Mouse (Mus musculus) MEL (cell line): ENCODE measurements around the gene Acrbp. TPM values are rescaled to one million over a fixed set of nuclear protein-coding genes. Genes with fewer than 3 reads are reported as not detected.

Experiments
- DNase-seq: peaks from one replicate; pipeline ENCODE4 v3.0.0; 2011; ENCODE audit warnings: low read depth, low spot score
- H3K27ac ChIP-seq: 2 replicates; pipeline ENCODE4 v1.5.1; 2012; ENCODE audit warnings: low read depth, mild to moderate bottlenecking, control low read depth, low read length, moderate library complexity; ENCODE audit not compliant: control insufficient read depth
- H3K27me3 ChIP-seq, 2 experiments: fragments of 150-350 bp in 1 of 2; sonication (generic) in 1 of 2; 2 replicates each; pipeline ENCODE4 v1.6.1; 2012; ENCODE audit warnings: low read length in 2 of 2, mild to moderate bottlenecking in 2 of 2, improper control_type of control experiment in 1 of 2, moderate library complexity in 1 of 2; ENCODE audit not compliant: insufficient read depth in 2 of 2, control insufficient read depth in 1 of 2
- H3K36me3 ChIP-seq, 2 experiments: 2 replicates each; pipeline ENCODE4 v1.6.1; 2012 to 2014; ENCODE audit warnings: low read length in 2 of 2, improper control_type of control experiment in 1 of 2, inconsistent platforms in 1 of 2, mild to moderate bottlenecking in 1 of 2; ENCODE audit not compliant: insufficient read depth in 2 of 2, control insufficient read depth in 1 of 2
- H3K4me1 ChIP-seq, 2 experiments: fragments of 150-350 bp in 1 of 2; sonication (generic) in 1 of 2; 2 replicates each; pipeline ENCODE4 v1.6.1; 2012; ENCODE audit warnings: low read length in 2 of 2, improper control_type of control experiment in 1 of 2, mild to moderate bottlenecking in 1 of 2; ENCODE audit not compliant: insufficient read depth in 2 of 2, control insufficient read depth in 1 of 2
- H3K4me3 ChIP-seq, 2 experiments: fragments of 150-350 bp in 1 of 2; sonication (generic) in 1 of 2; 2 replicates each; pipeline ENCODE4 v1.5.1; 2012; ENCODE audit warnings: low read depth in 2 of 2, low read length in 2 of 2, mild to moderate bottlenecking in 2 of 2, moderate library complexity in 2 of 2, control low read depth in 1 of 2, improper control_type of control experiment in 1 of 2; ENCODE audit not compliant: control insufficient read depth in 1 of 2, insufficient read depth in 1 of 2
- H3K79me2 ChIP-seq: 2 replicates; pipeline ENCODE4 v1.6.1; 2012; ENCODE audit warnings: mild to moderate bottlenecking, low read length, moderate library complexity; ENCODE audit not compliant: control insufficient read depth, poor library complexity, insufficient read depth
- H3K9ac ChIP-seq: 2 replicates; pipeline ENCODE4 v1.6.1; 2012; ENCODE audit warnings: low read depth, mild to moderate bottlenecking, control low read depth, low read length, moderate library complexity; ENCODE audit not compliant: control insufficient read depth, poor library complexity, severe bottlenecking
- H3K9me3 ChIP-seq: fragments of 150-350 bp; sonication (generic); replicated peaks from 2 replicates; pipeline ENCODE4 v1.6.1; 2012; ENCODE audit warnings: mild to moderate bottlenecking, low read length, improper control_type of control experiment, moderate library complexity; ENCODE audit not compliant: insufficient read depth
- CTCF ChIP-seq, 3 experiments: IDR thresholded peaks in 2 of 3; conservative IDR thresholded peaks in 1 of 3; 2 replicates each; pipeline ENCODE4 v1.5.1; 2011 to 2012; ENCODE audit warnings: low read length in 3 of 3, low read depth in 2 of 3, mild to moderate bottlenecking in 2 of 3, improper control_type of control experiment in 1 of 3, inconsistent platforms in 1 of 3, mixed read lengths in 1 of 3, moderate library complexity in 1 of 3; ENCODE audit not compliant: control insufficient read depth in 1 of 3, insufficient read depth in 1 of 3, poor library complexity in 1 of 3, severe bottlenecking in 1 of 3
- E2F4 ChIP-seq: IDR thresholded peaks from 2 replicates; pipeline ENCODE4 v1.6.1; 2011; ENCODE audit warnings: low read depth, low read length, improper control_type of control experiment, borderline replicate concordance
- ELF1 ChIP-seq: IDR thresholded peaks from 2 replicates; pipeline ENCODE4 v1.6.1; 2014; ENCODE audit warnings: low read depth, mild to moderate bottlenecking, inconsistent platforms, low read length, improper control_type of control experiment, moderate library complexity
- ETS1 ChIP-seq: IDR thresholded peaks from 2 replicates; pipeline ENCODE4 v1.6.1; 2012; ENCODE audit warnings: low read depth, mild to moderate bottlenecking, inconsistent platforms, low read length, improper control_type of control experiment, moderate library complexity
- GATA1 ChIP-seq: IDR thresholded peaks from 2 replicates; pipeline ENCODE4 v1.6.1; 2011; ENCODE audit warnings: low read depth, low read length, improper control_type of control experiment
- HCFC1 ChIP-seq: IDR thresholded peaks from 2 replicates; pipeline ENCODE4 v1.6.1; 2012; ENCODE audit warnings: low read depth, mild to moderate bottlenecking, inconsistent platforms, low read length, improper control_type of control experiment, moderate library complexity
- JUND ChIP-seq: IDR thresholded peaks from 2 replicates; pipeline ENCODE4 v1.6.1; 2011; ENCODE audit warnings: low read depth, mild to moderate bottlenecking, improper control_type of control experiment, low read length
- KAT2A ChIP-seq: conservative IDR thresholded peaks from 2 replicates; pipeline ENCODE4 v1.6.1; 2012; ENCODE audit warnings: low read depth, low read length, improper control_type of control experiment, inconsistent platforms
- MAX ChIP-seq: IDR thresholded peaks from 2 replicates; pipeline ENCODE4 v1.6.1; 2011; ENCODE audit warnings: low read length, improper control_type of control experiment
- MYC ChIP-seq: IDR thresholded peaks from 2 replicates; pipeline ENCODE4 v1.6.1; 2011; ENCODE audit warnings: low read depth, mild to moderate bottlenecking, low read length, improper control_type of control experiment, moderate library complexity
- NRF1 ChIP-seq: IDR thresholded peaks from 2 replicates; pipeline ENCODE4 v1.6.1; 2014; ENCODE audit warnings: low read depth, mild to moderate bottlenecking, inconsistent platforms, low read length, improper control_type of control experiment, moderate library complexity; ENCODE audit not compliant: poor library complexity, insufficient read depth, severe bottlenecking
- POLR2A ChIP-seq, 2 experiments: IDR thresholded peaks; 2 replicates each; pipeline ENCODE4 v1.6.1; 2011 to 2012; ENCODE audit warnings: low read length in 2 of 2, mild to moderate bottlenecking in 2 of 2, control low read depth in 1 of 2, improper control_type of control experiment in 1 of 2, low read depth in 1 of 2, moderate library complexity in 1 of 2; ENCODE audit not compliant: control insufficient read depth in 1 of 2, insufficient read depth in 1 of 2, poor library complexity in 1 of 2
- POLR2AphosphoS2 ChIP-seq: IDR thresholded peaks from 2 replicates; pipeline ENCODE4 v1.6.1; 2011; ENCODE audit warnings: low read length, improper control_type of control experiment
- POLR2AphosphoS5 ChIP-seq: IDR thresholded peaks from 2 replicates; pipeline ENCODE4 v1.6.1; 2012; ENCODE audit warnings: low read depth, borderline replicate concordance, mild to moderate bottlenecking, inconsistent platforms, low read length, moderate library complexity, mixed read lengths
- SIN3A ChIP-seq: IDR thresholded peaks from 2 replicates; pipeline ENCODE4 v1.6.1; 2012; ENCODE audit warnings: low read length, improper control_type of control experiment, inconsistent platforms
- SMC3 ChIP-seq: IDR thresholded peaks from 2 replicates; pipeline ENCODE4 v1.6.1; 2011; ENCODE audit warnings: low read depth, low read length, improper control_type of control experiment
- TBP ChIP-seq: IDR thresholded peaks from 2 replicates; pipeline ENCODE4 v1.8.0; 2011; ENCODE audit warnings: low read depth, low read length, improper control_type of control experiment
- TCF12 ChIP-seq: IDR thresholded peaks from 2 replicates; pipeline ENCODE4 v1.6.1; 2014; ENCODE audit warnings: low read depth, mild to moderate bottlenecking, inconsistent platforms, low read length, improper control_type of control experiment, moderate library complexity
- USF2 ChIP-seq, 2 experiments: IDR thresholded peaks; 2 replicates each; pipeline ENCODE4 v1.6.1; 2011 to 2012; ENCODE audit warnings: improper control_type of control experiment in 2 of 2, low read length in 2 of 2, borderline replicate concordance in 1 of 2, inconsistent platforms in 1 of 2, low read depth in 1 of 2, mild to moderate bottlenecking in 1 of 2; ENCODE audit not compliant: insufficient read depth in 1 of 2
- ZKSCAN1 ChIP-seq: IDR thresholded peaks from 2 replicates; pipeline ENCODE4 v1.6.1; 2012; ENCODE audit warnings: low read depth, mild to moderate bottlenecking, inconsistent platforms, low read length, improper control_type of control experiment, moderate library complexity
- ZMIZ1 ChIP-seq: IDR thresholded peaks from 2 replicates; pipeline ENCODE4 v1.6.1; 2012; ENCODE audit warnings: low read depth, mild to moderate bottlenecking, inconsistent platforms, low read length, improper control_type of control experiment, moderate library complexity
- ZNF384 ChIP-seq: IDR thresholded peaks from 2 replicates; pipeline ENCODE4 v1.6.1; 2012; ENCODE audit warnings: low read depth, mild to moderate bottlenecking, inconsistent platforms, low read length, improper control_type of control experiment
- polyA plus RNA-seq, 2 experiments: library from polyadenylated mRNA; stranded (reverse) in 1 of 2; unstranded in 1 of 2; fragments of >175 nt in 1 of 2; fragments of >200 nt in 1 of 2; gene quantifications; 2 replicates each; pipeline versions ENCODE4 v1.2.1 to v1.2.4; 2012; ENCODE audit warnings: low replicate concordance in 2 of 2, low read depth in 1 of 2; ENCODE audit not compliant: insufficient read length in 2 of 2, insufficient read depth in 1 of 2, missing spikeins in 1 of 2
- total RNA-seq: library from RNA; depleted of rRNA; stranded (reverse); fragments of 300-350 nt; gene quantifications from 2 replicates; pipeline ENCODE4 v1.2.3, GENCODE M21; 2012

The Acrbp gene
- total and polyA plus RNA-seq, 3 experiments: 3.3 to 5.3 TPM; not detected in 1

- Histone ChIP-seq H3K9me3 (no peaks in the 10 kb centered on the region), H3K4me1 (peaks cover 13 to 18% of the 10 kb centered on the region in 2 experiments), H3K27ac (peak within 1 kb of the TSS; percentile 88), H3K9ac (peak within 1 kb of the TSS; percentile 80), H3K36me3 (peaks cover 0 to 22% of the 10 kb centered on the region in 2 experiments; a peak in 3 of 4 replicates), H3K79me2 (peaks cover 5% of the 10 kb centered on the region; the same call in 1 of the 2 replicates), H3K4me3 (peak within 1 kb of the TSS; percentile 81 to 86), H3K27me3 (no peaks in the 10 kb centered on the region)
- peak; percentile 99 for DNase-seq
- TF ChIP-seq KAT2A (peak; percentile 96), TCF12 (no peak), TBP (peak; percentile 83), ZKSCAN1 (no peak; the same call in 1 of the 2 replicates), NRF1 (peak; percentile 35; the same call in 1 of the 2 replicates), SMC3 (no peak), ELF1 (peak; percentile 100), GATA1 (0 out of 2 replicates have a peak, but pooled peaks have one; percentile 10), POLR2A (IDR thresholded peaks at IDR 0.05; ENCODE audit: control insufficient read depth in 1 of 2, insufficient read depth in 1 of 2, low read depth in 1 of 2, low read length in 2 of 2, poor library complexity in 1 of 2) (peak; percentile 36 to 45; a peak in 2 of 4 replicates), USF2 (IDR thresholded peaks at IDR 0.05; ENCODE audit: borderline replicate concordance in 1 of 2, insufficient read depth in 1 of 2, low read depth in 1 of 2, low read length in 2 of 2) (no peak), MAX (peak; percentile 92), E2F4 (peak; percentile 96), POLR2AphosphoS2 (peak; percentile 87; the same call in 1 of the 2 replicates), MYC (peak; percentile 86), HCFC1 (peak; percentile 98), ZNF384 (peak; percentile 100), SIN3A (peak; percentile 99), ETS1 (peak; percentile 80)
Measured at GRCm38 (mm10) chr6:125039533-125040153, 9.8 kb upstream of the Acrbp start, which contains the start of gene Ing4. Gene Ing4 (plus strand): TSS chr6:125039760.

- TF ChIP-seq ZMIZ1: no peak
- TF ChIP-seq JUND: peak; percentile 42; the same call in 1 of the 2 replicates
- no peak for TF ChIP-seq POLR2A (IDR thresholded peaks at IDR 0.05; ENCODE audit: control insufficient read depth in 1 of 2, insufficient read depth in 1 of 2, low read depth in 1 of 2, low read length in 2 of 2, poor library complexity in 1 of 2)
- no peak for TF ChIP-seq KAT2A
- TF ChIP-seq GATA1: no peak
- TF ChIP-seq HCFC1: no peak
- no peak for TF ChIP-seq CTCF (IDR thresholded peaks at IDR 0.05 in 2 of 3, conservative IDR thresholded peaks at IDR 0.05 in 1 of 3; ENCODE audit: control insufficient read depth in 1 of 3, insufficient read depth in 1 of 3, low read depth in 2 of 3, low read length in 3 of 3, poor library complexity in 1 of 3, severe bottlenecking in 1 of 3)
- TF ChIP-seq POLR2AphosphoS5: no peak
- peak; percentile 49 for DNase-seq
- Histone ChIP-seq H3K27ac (peak overlapping the region; percentile 88), H3K79me2 (peaks cover 5% of the 10 kb centered on the region; the same call in 1 of the 2 replicates), H3K36me3 (peaks cover 0 to 22% of the 10 kb centered on the region in 2 experiments; a peak in 3 of 4 replicates), H3K9ac (peak overlapping the region; percentile 80), H3K4me1 (peaks cover 13 to 18% of the 10 kb centered on the region in 2 experiments), H3K9me3 (no peaks in the 10 kb centered on the region), H3K27me3 (no peaks in the 10 kb centered on the region), H3K4me3 (peak overlapping the region; percentile 81 to 86)
Measured at GRCm38 (mm10) chr6:125040221-125040620, 9.3 kb upstream of the Acrbp start.
